Mouse (Mus musculus): ENCODE measurements around the gene Rnf123. TPM values are rescaled to one million over a fixed set of nuclear protein-coding genes. Genes with fewer than 3 reads are reported as not detected.

Gene Rnf123
- polyA plus RNA-seq, 1 experiment, result 107 TPM

DNA sequence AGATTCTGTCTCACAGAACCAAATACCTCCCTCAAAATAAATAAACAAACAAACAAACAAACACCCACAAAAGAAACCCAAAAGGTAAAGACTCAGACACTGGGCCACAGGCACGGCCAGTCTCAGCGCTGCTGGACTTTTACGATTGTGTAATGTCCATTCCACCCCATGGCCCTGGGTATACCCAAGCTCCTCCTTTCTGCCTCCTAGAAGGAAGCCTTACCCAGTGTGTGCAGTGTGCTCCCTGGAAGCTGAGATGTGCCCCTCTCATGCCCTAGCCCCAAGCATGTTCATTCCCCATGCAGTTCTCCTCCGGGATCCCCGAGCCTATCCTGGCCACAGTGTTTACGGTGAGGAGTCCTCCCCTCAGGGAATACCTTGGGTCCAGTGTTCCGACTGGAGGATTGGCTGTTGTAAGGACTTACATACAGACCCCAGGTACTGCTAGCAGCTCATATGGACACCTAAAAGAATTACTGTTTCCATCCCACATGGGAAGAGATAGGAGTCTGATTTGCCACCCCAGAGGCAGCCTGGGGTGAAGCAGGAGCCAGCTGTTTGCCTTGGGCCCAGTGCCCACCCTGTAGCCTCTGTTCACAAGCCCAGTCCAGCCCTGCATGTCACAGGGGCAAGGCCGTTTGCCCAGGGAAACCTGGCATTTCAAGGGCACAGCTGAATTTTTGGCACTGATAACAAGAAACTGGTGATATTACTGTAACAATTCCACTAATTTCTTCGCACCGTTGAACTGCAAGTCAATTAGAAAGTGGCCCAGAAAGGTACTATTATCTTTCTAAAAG, 38.2 kb upstream of the Rnf123 start:
- Histone ChIP-seq H3K9me3 (ENCODE audit: control insufficient read depth, low read length) (no peaks in the 10 kb centered on the region), H3K27me3 (ENCODE audit: control insufficient read depth) (no peaks in the 10 kb centered on the region), H3K4me1 (ENCODE audit: control insufficient read depth) (peaks cover 11% of the 10 kb centered on the region), H3K4me3 (replicated peaks) (no peak overlapping the region), H3K36me3 (ENCODE audit: control insufficient read depth) (no peaks in the 10 kb centered on the region)
- TF ChIP-seq TAL1 (IDR thresholded peaks at IDR 0.05; ENCODE audit: low read length) (no peak), GATA1 (IDR thresholded peaks at IDR 0.05; ENCODE audit: low read length) (no peak)

DNA sequence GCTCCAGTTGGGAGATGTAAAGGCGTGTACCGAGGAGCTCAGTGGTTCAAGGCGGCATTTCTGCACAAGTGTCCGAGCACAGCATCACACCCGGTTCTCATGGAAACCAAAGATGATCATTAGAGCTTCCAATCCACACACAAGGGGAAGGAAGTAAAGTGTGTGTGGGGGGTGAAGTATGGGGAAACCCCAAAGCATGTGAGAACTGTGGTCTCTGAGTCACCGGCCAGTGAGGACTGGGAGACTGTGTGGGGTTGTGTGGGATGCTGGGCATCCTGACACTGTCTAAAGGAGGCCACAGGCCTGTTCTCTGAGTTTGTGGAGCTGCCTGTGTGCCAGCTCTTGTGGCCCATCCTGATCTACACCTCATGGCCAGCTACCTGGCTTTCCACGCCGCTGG, 37.5 kb upstream of the Rnf123 start:
- Histone ChIP-seq H3K36me3 (ENCODE audit: control insufficient read depth) (no peaks in the 10 kb centered on the region), H3K4me1 (ENCODE audit: control insufficient read depth) (peaks cover 11% of the 10 kb centered on the region), H3K4me3 (replicated peaks) (no peak overlapping the region), H3K27me3 (ENCODE audit: control insufficient read depth) (peaks cover 5% of the 10 kb centered on the region), H3K9me3 (ENCODE audit: control insufficient read depth, low read length) (no peaks in the 10 kb centered on the region)
- TF ChIP-seq GATA1 (IDR thresholded peaks at IDR 0.05; ENCODE audit: low read length), result no peak

DNA sequence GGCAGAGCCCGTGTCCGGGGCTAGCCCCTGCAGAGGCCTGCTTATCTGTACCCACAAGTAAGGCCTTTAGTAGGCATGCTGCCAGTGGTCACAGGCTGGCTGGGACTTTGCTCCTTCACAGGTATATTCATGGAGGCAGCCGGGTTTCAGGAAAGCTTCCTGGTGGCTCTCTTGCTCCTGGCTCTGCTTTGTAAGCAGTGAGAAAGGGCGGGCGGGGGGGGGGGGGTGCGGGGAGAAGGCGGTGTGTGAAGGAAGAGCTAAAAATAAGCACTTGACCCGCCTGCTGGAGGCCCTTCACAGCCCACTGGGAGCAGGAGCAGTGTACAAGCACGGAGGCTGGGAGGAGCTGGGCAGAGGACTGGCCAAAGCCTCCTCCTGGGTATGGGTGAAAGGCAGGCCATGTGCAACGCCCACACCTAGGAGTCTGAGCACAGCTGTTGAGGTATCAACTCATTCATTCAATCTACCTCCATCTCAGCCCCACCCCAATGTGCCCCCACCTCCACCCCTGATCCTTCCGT, 36.8 kb upstream of the Rnf123 start:
- TF ChIP-seq TAL1 (IDR thresholded peaks at IDR 0.05; ENCODE audit: low read length) (no peak), GATA1 (IDR thresholded peaks at IDR 0.05; ENCODE audit: low read length) (no peak)
- H3K27me3 ChIP-seq (ENCODE audit: control insufficient read depth), result peaks cover 13% of the 10 kb centered on the region
- H3K9me3 ChIP-seq (ENCODE audit: control insufficient read depth, low read length), result peaks cover 4% of the 10 kb centered on the region
- no peaks in the 10 kb centered on the region for H3K36me3 ChIP-seq (ENCODE audit: control insufficient read depth)
- no peak overlapping the region for H3K4me3 ChIP-seq (replicated peaks)
- H3K4me1 ChIP-seq (ENCODE audit: control insufficient read depth), result peaks cover 11% of the 10 kb centered on the region

DNA sequence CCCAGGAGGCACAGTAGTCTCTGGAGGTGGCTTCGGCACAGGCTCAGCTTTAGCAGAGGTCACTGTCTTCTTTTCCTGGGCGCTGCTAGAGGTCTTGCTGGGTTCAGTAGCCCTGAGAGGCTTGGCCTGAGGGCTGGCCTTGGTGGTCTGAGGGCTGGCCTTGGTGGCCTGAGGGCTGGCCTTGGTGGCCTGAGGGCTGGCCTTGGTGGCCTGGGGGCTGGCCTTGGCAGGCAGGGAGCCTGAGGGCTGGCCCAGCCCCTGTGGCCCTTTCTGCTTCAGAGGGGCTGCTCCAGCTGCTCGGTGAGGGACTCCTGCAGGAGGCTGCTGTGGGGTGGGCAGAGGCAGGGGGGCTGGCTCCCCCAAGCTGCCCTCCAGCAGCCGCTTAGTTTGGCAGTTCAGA, 34.0 kb upstream of the Rnf123 start:
- H3K36me3 ChIP-seq (ENCODE audit: control insufficient read depth), result no peaks in the 10 kb centered on the region
- H3K4me1 ChIP-seq (ENCODE audit: control insufficient read depth), result peaks cover 11% of the 10 kb centered on the region
- H3K9me3 ChIP-seq (ENCODE audit: control insufficient read depth, low read length), result peaks cover 8% of the 10 kb centered on the region
- peaks cover 23% of the 10 kb centered on the region for H3K27me3 ChIP-seq (ENCODE audit: control insufficient read depth)
- TF ChIP-seq GATA1 (IDR thresholded peaks at IDR 0.05; ENCODE audit: low read length) (no peak), TAL1 (IDR thresholded peaks at IDR 0.05; ENCODE audit: low read length) (no peak)
- no peak overlapping the region for H3K4me3 ChIP-seq (replicated peaks)

DNA sequence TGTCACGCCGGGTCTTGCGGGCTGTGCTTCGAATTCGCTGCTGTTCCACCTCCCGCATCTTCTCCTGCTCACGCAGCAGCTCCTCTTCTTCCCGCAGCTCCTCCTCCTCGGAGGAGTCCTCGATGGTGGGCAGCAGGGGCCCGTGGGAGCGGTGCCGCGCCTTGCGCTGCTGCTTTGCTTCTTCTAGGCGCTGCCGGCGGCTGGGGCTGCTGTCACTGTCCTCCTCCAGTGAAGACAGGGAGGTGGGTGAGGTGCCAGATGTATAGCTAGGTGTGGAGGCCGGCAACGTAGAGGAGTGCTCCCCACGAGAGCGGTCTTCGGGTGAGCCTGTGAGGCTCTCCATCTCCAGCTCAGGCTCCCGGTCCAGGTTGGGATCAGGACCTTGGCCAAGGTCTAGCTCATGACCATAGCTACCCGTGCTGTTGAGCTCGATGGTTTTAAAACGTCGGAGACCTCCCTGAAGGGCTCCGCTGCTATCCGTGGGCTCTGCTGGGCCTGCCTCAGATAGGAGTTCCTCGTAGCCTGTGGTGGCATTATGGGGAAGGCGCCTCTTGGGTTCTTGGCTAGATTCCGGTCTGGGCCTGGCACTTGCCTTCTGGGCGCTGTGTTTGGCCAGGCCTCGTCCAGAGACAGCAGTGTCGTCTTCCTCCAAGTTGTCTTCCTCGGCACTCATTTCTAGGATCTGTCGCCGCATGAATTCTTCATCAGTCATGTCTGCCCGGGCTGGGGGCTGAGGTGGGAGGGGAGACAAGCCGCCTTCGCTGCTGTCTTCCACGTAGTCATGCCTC, 32.3 kb upstream of the Rnf123 start:
- TF ChIP-seq GATA1 (IDR thresholded peaks at IDR 0.05; ENCODE audit: low read length) (no peak), TAL1 (IDR thresholded peaks at IDR 0.05; ENCODE audit: low read length) (no peak)
- no peak overlapping the region for H3K4me3 ChIP-seq (replicated peaks)
- no peaks in the 10 kb centered on the region for H3K36me3 ChIP-seq (ENCODE audit: control insufficient read depth)
- peaks cover 39% of the 10 kb centered on the region for H3K27me3 ChIP-seq (ENCODE audit: control insufficient read depth)
- H3K4me1 ChIP-seq (ENCODE audit: control insufficient read depth), result peaks cover 18% of the 10 kb centered on the region
- peaks cover 8% of the 10 kb centered on the region for H3K9me3 ChIP-seq (ENCODE audit: control insufficient read depth, low read length)

DNA sequence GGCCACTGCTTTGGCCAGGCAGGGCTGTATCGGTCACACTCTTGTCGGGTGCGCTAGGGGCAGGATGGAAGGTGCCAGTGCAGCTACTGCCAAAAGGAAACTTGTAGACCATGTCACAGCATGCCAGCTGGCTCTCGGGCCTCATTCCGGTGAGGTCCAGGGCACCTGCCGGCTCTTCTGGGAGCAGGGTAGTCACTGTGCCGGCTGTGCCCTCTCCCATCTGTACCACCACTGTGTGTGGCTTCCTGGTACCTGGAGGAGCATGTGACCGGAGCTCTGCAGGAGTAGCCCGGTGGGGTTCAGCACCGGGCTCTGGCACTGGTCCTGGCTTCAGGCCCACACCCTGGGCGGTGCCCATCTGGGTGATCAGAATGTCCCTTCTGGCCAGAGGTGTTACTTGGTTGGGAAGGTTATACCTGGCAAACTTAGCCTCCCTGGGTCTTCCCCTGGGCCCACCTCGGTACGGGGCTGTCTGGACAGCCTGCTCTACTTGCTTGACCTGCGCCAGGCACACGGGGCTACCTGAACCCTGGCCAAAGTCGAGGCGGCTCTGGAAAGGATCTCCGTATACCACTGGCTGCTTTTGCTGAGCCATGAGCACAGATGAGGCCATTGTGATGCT, 29.7 kb upstream of the Rnf123 start:
- Histone ChIP-seq H3K9me3 (ENCODE audit: control insufficient read depth, low read length) (peaks cover 8% of the 10 kb centered on the region), H3K4me1 (ENCODE audit: control insufficient read depth) (peaks cover 11% of the 10 kb centered on the region), H3K27me3 (ENCODE audit: control insufficient read depth) (peaks cover 50% of the 10 kb centered on the region), H3K36me3 (ENCODE audit: control insufficient read depth) (no peaks in the 10 kb centered on the region), H3K4me3 (replicated peaks) (no peak overlapping the region)
- TF ChIP-seq GATA1 (IDR thresholded peaks at IDR 0.05; ENCODE audit: low read length) (no peak), TAL1 (IDR thresholded peaks at IDR 0.05; ENCODE audit: low read length) (no peak)

DNA sequence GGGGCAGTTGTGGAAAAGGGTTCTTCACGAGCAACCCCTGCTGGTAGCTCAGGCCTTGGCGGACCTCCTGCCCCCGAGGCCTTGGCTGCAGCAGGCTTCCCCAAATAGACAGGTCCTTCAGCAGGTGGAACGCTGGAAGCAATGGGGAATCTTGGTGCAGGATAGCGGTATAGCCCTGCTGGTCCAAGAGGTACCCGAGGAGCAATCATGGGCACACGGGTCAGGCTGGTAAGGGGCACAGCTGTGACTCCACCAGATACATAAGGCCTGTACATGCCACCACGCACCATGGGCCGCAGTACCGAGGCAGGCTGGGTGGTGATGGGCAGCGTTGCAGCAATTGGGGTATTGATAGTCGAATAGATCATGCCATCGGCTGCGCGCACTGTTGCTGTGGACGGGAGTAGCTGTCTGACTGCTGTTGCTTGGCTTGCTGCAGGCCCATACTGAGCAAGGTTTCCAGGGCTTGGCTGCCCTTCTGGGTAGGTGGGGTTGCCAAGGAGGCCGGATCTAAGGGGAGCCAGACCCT, 28.5 kb upstream of the Rnf123 start:
- H3K4me3 ChIP-seq (replicated peaks), result no peak overlapping the region
- TF ChIP-seq TAL1 (IDR thresholded peaks at IDR 0.05; ENCODE audit: low read length) (no peak), GATA1 (IDR thresholded peaks at IDR 0.05; ENCODE audit: low read length) (no peak)
- peaks cover 50% of the 10 kb centered on the region for H3K27me3 ChIP-seq (ENCODE audit: control insufficient read depth)
- peaks cover 8% of the 10 kb centered on the region for H3K9me3 ChIP-seq (ENCODE audit: control insufficient read depth, low read length)
- no peaks in the 10 kb centered on the region for H3K36me3 ChIP-seq (ENCODE audit: control insufficient read depth)
- H3K4me1 ChIP-seq (ENCODE audit: control insufficient read depth), result peaks cover 11% of the 10 kb centered on the region

DNA sequence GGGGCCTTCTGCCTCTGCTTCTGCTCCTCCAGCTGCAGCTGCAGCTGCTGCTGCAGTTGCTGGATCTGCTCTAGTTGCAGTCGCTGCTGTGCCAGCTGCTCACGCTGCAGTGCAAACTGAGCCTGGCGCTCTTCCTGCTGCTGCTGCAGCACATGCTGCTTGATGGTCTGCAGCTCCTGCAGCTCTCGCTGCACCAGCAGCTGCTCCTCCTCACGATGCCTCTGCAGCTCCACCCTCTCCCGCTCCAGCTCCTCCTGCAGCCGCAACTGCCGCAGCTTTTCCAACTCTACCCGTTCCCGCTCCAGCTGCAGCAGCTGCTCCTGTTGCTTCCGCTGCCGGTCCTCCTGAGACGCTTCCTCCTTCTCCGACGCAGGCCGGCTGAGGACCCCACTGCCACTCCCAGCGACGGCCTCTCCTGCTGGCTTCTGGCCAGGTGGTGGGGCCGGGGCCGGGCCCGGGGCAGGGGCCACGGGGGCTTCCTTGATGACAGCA, 28.0 kb upstream of the Rnf123 start:
- H3K9me3 ChIP-seq (ENCODE audit: control insufficient read depth, low read length), result peaks cover 8% of the 10 kb centered on the region
- TF ChIP-seq GATA1 (IDR thresholded peaks at IDR 0.05; ENCODE audit: low read length) (no peak), TAL1 (IDR thresholded peaks at IDR 0.05; ENCODE audit: low read length) (no peak)
- H3K36me3 ChIP-seq (ENCODE audit: control insufficient read depth), result no peaks in the 10 kb centered on the region
- peaks cover 16% of the 10 kb centered on the region for H3K4me1 ChIP-seq (ENCODE audit: control insufficient read depth)
- H3K4me3 ChIP-seq (replicated peaks), result no peak overlapping the region
- peaks cover 49% of the 10 kb centered on the region for H3K27me3 ChIP-seq (ENCODE audit: control insufficient read depth)
